Mouse (Mus musculus) erythroid progenitor cell, adult 5-6 weeks (primary cell): ENCODE measurements around the gene Ms4a10. TPM values are rescaled to one million over a fixed set of nuclear protein-coding genes. Genes with fewer than 3 reads are reported as not detected.

Experiments
- ATAC-seq: replicated peaks from 2 replicates; pipeline ENCODE4 v1.8.0; 2016; ENCODE audit warnings: moderate number of reproducible peaks, mild to moderate bottlenecking, moderate TSS enrichment, inconsistent platforms; ENCODE audit not compliant: poor library complexity, low FRiP score, severe bottlenecking
- total RNA-seq, 2 experiments: library from RNA; stranded (forward) in 1 of 2; stranded (reverse) in 1 of 2; fragments of 150-400 nt in 1 of 2; fragments of 186-747, 209-891 nt in 1 of 2; gene quantifications; 2 replicates each; pipeline versions ENCODE4 v1.2.3 to v1.2.4; 2015 to 2017; ENCODE audit warnings: low replicate concordance in 2 of 2

Gene Ms4a10
- total RNA-seq, 2 experiments from 2014 or later, result not detected

GRCm38 (mm10) chr19:10924220-10924619 lies 50.2 kb downstream of the Ms4a10 start:
- no peak for ATAC-seq

GRCm38 (mm10) chr19:10921058-10921457 lies 53.4 kb downstream of the Ms4a10 start:
- ATAC-seq, result no peak

- ATAC-seq, result no peak
These were observed 53.9 kb downstream of the Ms4a10 start, which contains the start of gene Zp1 for GRCm38 (mm10) chr19:10920532-10920931. Zp1 (minus strand) TSS chr19:10920632.

- no peak for ATAC-seq
These were observed 56.0 kb downstream of the Ms4a10 start for GRCm38 (mm10) chr19:10918321-10918991.

GRCm38 (mm10) chr19:10916506-10916905 lies 58.0 kb downstream of the Ms4a10 start:
- ATAC-seq, result no peak

- ATAC-seq, result no peak
These were observed 59.6 kb downstream of the Ms4a10 start for GRCm38 (mm10) chr19:10914870-10915269.

GRCm38 (mm10) chr19:10914291-10914690 lies 60.2 kb downstream of the Ms4a10 start:
- no peak for ATAC-seq

Other genes starting within 250 kb of the Ms4a10 start
- 2.5 and 2.9 TPM in 2 replicates for gene Cd5, start 235.7 kb downstream of the Ms4a10 start, total RNA-seq (2015; ENCODE audit: low replicate concordance)
- gene Cd5, start 235.7 kb downstream of the Ms4a10 start, total RNA-seq (2017; ENCODE audit: low replicate concordance), result 0.26 TPM in 1 of 2 replicates, not detected in the other
- 1.8 and 2.9 TPM in 2 replicates for gene Cd6, start 144.6 kb downstream of the Ms4a10 start, total RNA-seq (2015; ENCODE audit: low replicate concordance)
- gene Cd6, start 144.6 kb downstream of the Ms4a10 start, total RNA-seq (2017; ENCODE audit: low replicate concordance), result 1.3 and 2.3 TPM in 2 replicates
- 1.8 and 3.8 TPM in 2 replicates for gene Slc15a3, start 134.9 kb downstream of the Ms4a10 start, total RNA-seq (2015; ENCODE audit: low replicate concordance)
- gene Slc15a3, start 134.9 kb downstream of the Ms4a10 start, total RNA-seq (2017; ENCODE audit: low replicate concordance), result 2.4 TPM in 1 of 2 replicates, not detected in the other
- gene Tmem132a, start 104.7 kb downstream of the Ms4a10 start, total RNA-seq (2015; ENCODE audit: low replicate concordance), result not detected in 2 replicates
- gene Tmem132a, start 104.7 kb downstream of the Ms4a10 start, total RNA-seq (2017; ENCODE audit: low replicate concordance), result not detected in 2 replicates
- 4.7 and 9.6 TPM in 2 replicates for gene Tmem109, start 92.7 kb downstream of the Ms4a10 start, total RNA-seq (2015; ENCODE audit: low replicate concordance)
- 4.4 and 14.0 TPM in 2 replicates for gene Tmem109, start 92.7 kb downstream of the Ms4a10 start, total RNA-seq (2017; ENCODE audit: low replicate concordance)
- gene Prpf19, start 79.4 kb downstream of the Ms4a10 start, total RNA-seq (2015; ENCODE audit: low replicate concordance), result 18.4 and 19.5 TPM in 2 replicates
- 17.7 and 21.6 TPM in 2 replicates for gene Prpf19, start 79.4 kb downstream of the Ms4a10 start, total RNA-seq (2017; ENCODE audit: low replicate concordance)
- not detected in 2 replicates for gene Zp1, start 54.0 kb downstream of the Ms4a10 start, total RNA-seq (2015; ENCODE audit: low replicate concordance)
- not detected in 2 replicates for gene Zp1, start 54.0 kb downstream of the Ms4a10 start, total RNA-seq (2017; ENCODE audit: low replicate concordance)
- gene Ptgdr2, start 37.5 kb downstream of the Ms4a10 start, total RNA-seq (2015; ENCODE audit: low replicate concordance), result not detected in 2 replicates
- not detected in 2 replicates for gene Ptgdr2, start 37.5 kb downstream of the Ms4a10 start, total RNA-seq (2017; ENCODE audit: low replicate concordance)
- 2.5 and 6.3 TPM in 2 replicates for gene Ccdc86, start 25.4 kb downstream of the Ms4a10 start, total RNA-seq (2015; ENCODE audit: low replicate concordance)
- 1.9 and 3.9 TPM in 2 replicates for gene Ccdc86, start 25.4 kb downstream of the Ms4a10 start, total RNA-seq (2017; ENCODE audit: low replicate concordance)
- not detected in 2 replicates for gene Ms4a15, start 18.6 kb upstream of the Ms4a10 start, total RNA-seq (2015; ENCODE audit: low replicate concordance)
- not detected in 2 replicates for gene Ms4a15, start 18.6 kb upstream of the Ms4a10 start, total RNA-seq (2017; ENCODE audit: low replicate concordance)
- not detected in 2 replicates for gene Ms4a18, start 43.4 kb upstream of the Ms4a10 start, total RNA-seq (2015; ENCODE audit: low replicate concordance)
- not detected in 2 replicates for gene Ms4a18, start 43.4 kb upstream of the Ms4a10 start, total RNA-seq (2017; ENCODE audit: low replicate concordance)
- 1.4 and 3.4 TPM in 2 replicates for gene Ms4a8a, start 106.4 kb upstream of the Ms4a10 start, total RNA-seq (2015; ENCODE audit: low replicate concordance)
- not detected in 2 replicates for gene Ms4a8a, start 106.4 kb upstream of the Ms4a10 start, total RNA-seq (2017; ENCODE audit: low replicate concordance)
- not detected in 2 replicates for gene 1700017D01Rik, start 156.2 kb upstream of the Ms4a10 start, total RNA-seq (2015; ENCODE audit: low replicate concordance)
- gene 1700017D01Rik, start 156.2 kb upstream of the Ms4a10 start, total RNA-seq (2017; ENCODE audit: low replicate concordance), result not detected in 2 replicates
- gene 1700025F22Rik, start 190.7 kb upstream of the Ms4a10 start, total RNA-seq (2015; ENCODE audit: low replicate concordance), result not detected in 2 replicates
- gene 1700025F22Rik, start 190.7 kb upstream of the Ms4a10 start, total RNA-seq (2017; ENCODE audit: low replicate concordance), result not detected in 2 replicates
- not detected in 2 replicates for gene Ms4a13, start 222.1 kb upstream of the Ms4a10 start, total RNA-seq (2015; ENCODE audit: low replicate concordance)
- gene Ms4a13, start 222.1 kb upstream of the Ms4a10 start, total RNA-seq (2017; ENCODE audit: low replicate concordance), result not detected in 2 replicates